Mouse (Mus musculus): ENCODE results near the gene Prdm10. TPM values are rescaled to one million over a fixed set of nuclear protein-coding genes. Genes with fewer than 3 reads are reported as not detected.

Gene Prdm10
- polyA plus RNA-seq, 2 experiments = 2.3 to 4.9 TPM

GRCm38 (mm10) chr9:31278651-31279050, 1.7 kb upstream of the Prdm10 start:
- DNase-seq (ENCODE audit: low read depth in 3 of 3, low spot score in 3 of 3) (no peak), ATAC-seq (ENCODE audit: insufficient read depth) (no peak)
- peak overlapping the region; percentile 95 for H3K27ac ChIP-seq
- H3K4me3 ChIP-seq (ENCODE audit: insufficient read depth in 1 of 2, low read depth in 2 of 2, low read length in 2 of 2) = no peak overlapping the region
- peak overlapping the region; percentile 70; the same call in 1 of the 2 replicates for H3K4me2 ChIP-seq (ENCODE audit: low read depth)
- WGBS (ENCODE audit: insufficient replicate concordance) = 83% methylated on average over 7 of the region's 7 CpGs
- no peaks in the 10 kb centered on the region for H3K36me3 ChIP-seq (replicated peaks; ENCODE audit: control insufficient read depth, insufficient read depth, low read depth)
- H3K4me1 ChIP-seq (replicated peaks; ENCODE audit: control insufficient read depth in 2 of 2, insufficient read depth in 2 of 2, low read length in 1 of 2) = peaks cover 26 to 40% of the 10 kb centered on the region in 2 experiments
- no peaks in the 10 kb centered on the region for H3K9me3 ChIP-seq (ENCODE audit: control insufficient read depth, low read length)
- no peak overlapping the region; the same call in 1 of the 2 replicates for H3K9ac ChIP-seq (replicated peaks)
- no peaks in the 10 kb centered on the region for H3K27me3 ChIP-seq (ENCODE audit: control insufficient read depth, insufficient read depth, low read length)
- no peak for TF ChIP-seq EP300 (IDR thresholded peaks at IDR 0.05; ENCODE audit: low read depth)
- TF ChIP-seq CTCF (IDR thresholded peaks at IDR 0.05; ENCODE audit: low read depth) = no peak

GRCm38 (mm10) chr9:31279306-31279705, 1.0 kb upstream of the Prdm10 start:
- ATAC-seq (ENCODE audit: insufficient read depth) (no peak), DNase-seq (ENCODE audit: low read depth in 3 of 3, low spot score in 3 of 3) (no peak)
- Histone ChIP-seq H3K4me1 (replicated peaks; ENCODE audit: control insufficient read depth in 2 of 2, insufficient read depth in 2 of 2, low read length in 1 of 2) (peaks cover 26 to 41% of the 10 kb centered on the region in 2 experiments), H3K36me3 (replicated peaks; ENCODE audit: control insufficient read depth, insufficient read depth, low read depth) (no peaks in the 10 kb centered on the region), H3K9ac (replicated peaks) (peak overlapping the region; percentile 99), H3K4me3 (ENCODE audit: insufficient read depth in 1 of 2, low read depth in 2 of 2, low read length in 2 of 2) (peak overlapping the region; percentile 69 to 82), H3K27ac (peak overlapping the region; percentile 95), H3K27me3 (ENCODE audit: control insufficient read depth, insufficient read depth, low read length) (no peaks in the 10 kb centered on the region), H3K4me2 (ENCODE audit: low read depth) (peak overlapping the region; percentile 70), H3K9me3 (ENCODE audit: control insufficient read depth, low read length) (no peaks in the 10 kb centered on the region)
- TF ChIP-seq CTCF (IDR thresholded peaks at IDR 0.05; ENCODE audit: low read depth) (no peak), EP300 (IDR thresholded peaks at IDR 0.05; ENCODE audit: low read depth) (no peak)
- WGBS (ENCODE audit: insufficient replicate concordance) = 45% methylated on average over 2 of the region's 2 CpGs

- H3K4me3 ChIP-seq (ENCODE audit: insufficient read depth in 1 of 2, low read depth in 2 of 2, low read length in 2 of 2) = peak overlapping the region; percentile 69 to 82
- H3K9ac ChIP-seq (replicated peaks) = peak overlapping the region; percentile 99
- H3K4me2 ChIP-seq (ENCODE audit: low read depth) = peak overlapping the region; percentile 70
- no peaks in the 10 kb centered on the region for H3K9me3 ChIP-seq (ENCODE audit: control insufficient read depth, low read length)
- ATAC-seq (ENCODE audit: insufficient read depth) = peak; percentile 81
- peaks cover 26 to 41% of the 10 kb centered on the region in 2 experiments for H3K4me1 ChIP-seq (replicated peaks; ENCODE audit: control insufficient read depth in 2 of 2, insufficient read depth in 2 of 2, low read length in 1 of 2)
- peak; percentile 49 for TF ChIP-seq EP300 (IDR thresholded peaks at IDR 0.05; ENCODE audit: low read depth)
- TF ChIP-seq CTCF (IDR thresholded peaks at IDR 0.05; ENCODE audit: low read depth) = no peak
- WGBS (ENCODE audit: insufficient replicate concordance) = under 1% methylated on average over 25 of the region's 25 CpGs
- no peaks in the 10 kb centered on the region for H3K27me3 ChIP-seq (ENCODE audit: control insufficient read depth, insufficient read depth, low read length)
- peak; percentile 73 to 78 (median 75) for DNase-seq (ENCODE audit: low read depth in 3 of 3, low spot score in 3 of 3)
- peak overlapping the region; percentile 95 for H3K27ac ChIP-seq
- no peaks in the 10 kb centered on the region for H3K36me3 ChIP-seq (replicated peaks; ENCODE audit: control insufficient read depth, insufficient read depth, low read depth)
Observed at GRCm38 (mm10) chr9:31279885-31280365, 413 bp upstream of the Prdm10 start.

GRCm38 (mm10) chr9:31281011-31281662, 799 bp downstream of the Prdm10 start:
- TF ChIP-seq CTCF (IDR thresholded peaks at IDR 0.05; ENCODE audit: low read depth) (no peak), EP300 (IDR thresholded peaks at IDR 0.05; ENCODE audit: low read depth) (no peak)
- Histone ChIP-seq H3K4me3 (ENCODE audit: insufficient read depth in 1 of 2, low read depth in 2 of 2, low read length in 2 of 2) (peak overlapping the region; percentile 69 to 82), H3K36me3 (replicated peaks; ENCODE audit: control insufficient read depth, insufficient read depth, low read depth) (no peaks in the 10 kb centered on the region), H3K9me3 (ENCODE audit: control insufficient read depth, low read length) (no peaks in the 10 kb centered on the region), H3K27me3 (ENCODE audit: control insufficient read depth, insufficient read depth, low read length) (no peaks in the 10 kb centered on the region), H3K4me2 (ENCODE audit: low read depth) (peak overlapping the region; percentile 70), H3K27ac (peak overlapping the region; percentile 95), H3K4me1 (replicated peaks; ENCODE audit: control insufficient read depth in 2 of 2, insufficient read depth in 2 of 2, low read length in 1 of 2) (peaks cover 26 to 41% of the 10 kb centered on the region in 2 experiments), H3K9ac (replicated peaks) (peak overlapping the region; percentile 99)
- under 1% methylated on average over 53 of the region's 63 CpGs for WGBS (ENCODE audit: insufficient replicate concordance)
- peak in 2 of 3 experiments; percentile 44 to 51 for DNase-seq (ENCODE audit: low read depth in 3 of 3, low spot score in 3 of 3)
- ATAC-seq (ENCODE audit: insufficient read depth) = peak; percentile 62

- Histone ChIP-seq H3K9me3 (ENCODE audit: control insufficient read depth, low read length) (no peaks in the 10 kb centered on the region), H3K4me2 (ENCODE audit: low read depth) (peak overlapping the region; percentile 70), H3K27ac (peak overlapping the region; percentile 95), H3K9ac (replicated peaks) (peak overlapping the region; percentile 99), H3K4me1 (replicated peaks; ENCODE audit: control insufficient read depth in 2 of 2, insufficient read depth in 2 of 2, low read length in 1 of 2) (peaks cover 26 to 41% of the 10 kb centered on the region in 2 experiments), H3K36me3 (replicated peaks; ENCODE audit: control insufficient read depth, insufficient read depth, low read depth) (no peaks in the 10 kb centered on the region), H3K27me3 (ENCODE audit: control insufficient read depth, insufficient read depth, low read length) (no peaks in the 10 kb centered on the region), H3K4me3 (ENCODE audit: insufficient read depth in 1 of 2, low read depth in 2 of 2, low read length in 2 of 2) (peak overlapping the region; percentile 69 to 82)
- TF ChIP-seq EP300 (IDR thresholded peaks at IDR 0.05; ENCODE audit: low read depth) = no peak
- no peak for TF ChIP-seq CTCF (IDR thresholded peaks at IDR 0.05; ENCODE audit: low read depth)
- DNase-seq (ENCODE audit: low read depth in 3 of 3, low spot score in 3 of 3) (peak in 1 of 3 experiments; percentile 39), ATAC-seq (ENCODE audit: insufficient read depth) (no peak)
- WGBS (ENCODE audit: insufficient replicate concordance) = 6% methylated on average over 11 of the region's 11 CpGs
Observed at GRCm38 (mm10) chr9:31281663-31282015, 1.3 kb downstream of the Prdm10 start.
